In the genomic region with DNA sequence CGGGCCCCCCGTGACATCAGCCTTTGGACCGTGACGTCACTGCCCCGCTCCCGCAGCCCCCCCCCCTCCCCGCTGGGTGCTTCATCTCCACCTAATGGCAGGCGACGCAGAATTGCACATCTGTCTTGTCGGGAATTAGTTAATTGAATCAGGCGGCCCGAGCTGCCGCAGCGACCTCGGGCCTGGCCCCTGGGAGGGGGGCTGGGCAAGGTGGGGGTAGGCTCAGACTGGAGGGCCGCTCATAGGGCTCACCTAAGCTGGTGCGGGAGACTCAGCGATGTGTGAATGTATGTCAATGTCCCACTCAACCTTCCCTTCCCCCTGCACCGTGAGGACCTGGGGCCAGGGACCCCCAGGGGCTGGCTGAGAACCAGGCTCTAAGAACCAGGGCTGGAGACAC, we compare ENCODE assay signal across 13 mouse cellular contexts. TPM values are rescaled to one million over a fixed set of nuclear protein-coding genes. Genes with fewer than 3 reads are reported as not detected.
DNase-seq lines count a peak whose midpoint lies in the region; ATAC-seq lines count a peak whose summit lies in the region.
"Had no signal": no experiment of that assay in that cellular context is flagged by ENCODE, and none has a peak within 500 bp of the region (broad histone marks: within the 10 kb centered on the region; RNA-seq: fewer than 3 reads in every experiment).

No protein-coding gene starts in this region.

- no peak overlapping the region for H3K9ac ChIP-seq in kidney, embryonic 14.5 days (ENCODE audit: low read depth, low read length)
- H3K9ac ChIP-seq in embryonic facial prominence, embryonic 14.5 days (ENCODE audit: low read depth, low read length), result peak overlapping the region; percentile 32; the same call in 1 of the 2 replicates
- H3K9ac ChIP-seq in hindbrain, embryonic 16.5 days (ENCODE audit: low read depth, low read length), result 0 out of 2 replicates have a peak overlapping the region, but pooled peaks have one; percentile 8
- H3K9ac ChIP-seq in neural tube, embryonic 12.5 days, result 0 out of 2 replicates have a peak overlapping the region, but pooled peaks have one; percentile 26

- 0 out of 2 replicates have a peak overlapping the region, but pooled peaks have one; percentile 8 for H3K4me2 ChIP-seq in kidney, embryonic 14.5 days (replicated peaks; ENCODE audit: low read depth, low read length)
- peak overlapping the region; percentile 41 for H3K4me2 ChIP-seq in embryonic facial prominence, embryonic 14.5 days (ENCODE audit: low read depth, low read length)
- peak overlapping the region; percentile 30; the same call in 1 of the 2 replicates for H3K4me2 ChIP-seq in hindbrain, embryonic 16.5 days (ENCODE audit: low read length)
- peak overlapping the region; percentile 20; the same call in 1 of the 2 replicates for H3K4me2 ChIP-seq in neural tube, embryonic 12.5 days (replicated peaks)

- H3K27me3 ChIP-seq in kidney, embryonic 14.5 days (ENCODE audit: control insufficient read depth, insufficient read depth, low read length), result peaks cover 43% of the 10 kb centered on the region
- peaks cover 9% of the 10 kb centered on the region; the same call in 1 of the 2 replicates for H3K27me3 ChIP-seq in embryonic facial prominence, embryonic 14.5 days (replicated peaks; ENCODE audit: control insufficient read depth, insufficient read depth, low read length)
- H3K27me3 ChIP-seq in hindbrain, embryonic 16.5 days (replicated peaks; ENCODE audit: control insufficient read depth, insufficient read depth, low read length), result no peaks in the 10 kb centered on the region
- peaks cover 19% of the 10 kb centered on the region for H3K27me3 ChIP-seq in neural tube, embryonic 12.5 days (replicated peaks)

- no peak for ATAC-seq in kidney, embryonic 14.5 days (ENCODE audit: low FRiP score, low TSS enrichment)
- ATAC-seq in embryonic facial prominence, embryonic 14.5 days (ENCODE audit: low read depth), result no peak
- ATAC-seq in hindbrain, embryonic 16.5 days, result peak; percentile 35
- peak; percentile 23; the same call in 1 of the 2 replicates for ATAC-seq in neural tube, embryonic 12.5 days (ENCODE audit: low FRiP score, low read depth)
- ATAC-seq: lung, postnatal 0 days had no signal

- peaks cover 19% of the 10 kb centered on the region; the same call in 1 of the 2 replicates for H3K4me1 ChIP-seq in kidney, embryonic 14.5 days (ENCODE audit: control insufficient read depth, insufficient read depth, low read length)
- peaks cover 5% of the 10 kb centered on the region; the same call in 1 of the 2 replicates for H3K4me1 ChIP-seq in embryonic facial prominence, embryonic 14.5 days (ENCODE audit: control insufficient read depth, insufficient read depth, low read length)
- H3K4me1 ChIP-seq in hindbrain, embryonic 16.5 days (ENCODE audit: control insufficient read depth, insufficient read depth, low read depth, low read length), result peaks cover 18% of the 10 kb centered on the region
- H3K4me1 ChIP-seq in neural tube, embryonic 12.5 days, result peaks cover 25% of the 10 kb centered on the region

- H3K4me3 ChIP-seq in kidney, embryonic 14.5 days (ENCODE audit: low read length), result no peak overlapping the region
- no peak overlapping the region for H3K4me3 ChIP-seq in embryonic facial prominence, embryonic 14.5 days (ENCODE audit: low read depth, low read length)
- H3K4me3 ChIP-seq in hindbrain, embryonic 16.5 days (ENCODE audit: low read length), result no peak overlapping the region
- no peak overlapping the region for H3K4me3 ChIP-seq in neural tube, embryonic 12.5 days

- no peak for DNase-seq in kidney, adult 18-20 months
- no peak for DNase-seq in embryonic facial prominence, embryonic 14.5 days (ENCODE audit: low spot score)
- DNase-seq in right cerebral cortex, postnatal 10 days (ENCODE audit: low spot score in 2 of 2), result no peak
- no peak for DNase-seq in left cerebral cortex, adult 18-20 months (ENCODE audit: low spot score in 2 of 2)
- no peak for DNase-seq in lung, postnatal 4 days
- DNase-seq: cerebellum, postnatal 25 days; heart, adult 11 months; kidney, postnatal 14 days had no signal

- H3K27ac ChIP-seq in kidney, embryonic 14.5 days (ENCODE audit: low read depth, low read length), result no peak overlapping the region
- no peak overlapping the region for H3K27ac ChIP-seq in embryonic facial prominence, embryonic 14.5 days (replicated peaks; ENCODE audit: low read depth, low read length)
- H3K27ac ChIP-seq in hindbrain, embryonic 16.5 days (ENCODE audit: low read depth, low read length), result no peak overlapping the region
- H3K27ac ChIP-seq in neural tube, embryonic 12.5 days, result peak overlapping the region; percentile 58; the same call in 1 of the 2 replicates

- no peaks in the 10 kb centered on the region for H3K36me3 ChIP-seq in kidney, embryonic 14.5 days (ENCODE audit: control insufficient read depth, insufficient read depth, low read length)
- H3K36me3 ChIP-seq in embryonic facial prominence, embryonic 14.5 days (ENCODE audit: control insufficient read depth, insufficient read depth, low read length), result no peaks in the 10 kb centered on the region
- H3K36me3 ChIP-seq in hindbrain, embryonic 16.5 days (ENCODE audit: control insufficient read depth, insufficient read depth, low read length), result no peaks in the 10 kb centered on the region
- no peaks in the 10 kb centered on the region for H3K36me3 ChIP-seq in neural tube, embryonic 12.5 days

- WGBS in kidney, embryonic 14.5 days, result 11% methylated on average over 18 of the region's 19 CpGs
- WGBS in embryonic facial prominence, embryonic 14.5 days, result 10% methylated on average over 14 of the region's 19 CpGs
- 8% methylated on average over 19 of the region's 19 CpGs for WGBS in hindbrain, embryonic 16.5 days
- 11% methylated on average over 19 of the region's 19 CpGs for WGBS in neural tube, embryonic 12.5 days

- H3K9me3 ChIP-seq in kidney, embryonic 14.5 days (ENCODE audit: control insufficient read depth, low read length), result no peaks in the 10 kb centered on the region
- H3K9me3 ChIP-seq in embryonic facial prominence, embryonic 14.5 days (ENCODE audit: control insufficient read depth, low read length), result no peaks in the 10 kb centered on the region
- H3K9me3 ChIP-seq in hindbrain, embryonic 16.5 days (ENCODE audit: control insufficient read depth, low read length), result no peaks in the 10 kb centered on the region
- no peaks in the 10 kb centered on the region for H3K9me3 ChIP-seq in neural tube, embryonic 12.5 days

RNA-seq across cellular contexts. Expression of gene Prss56, which starts 12.7 kb away (rescaled TPM):
- polyA plus RNA-seq in kidney, embryonic 14.5 days (2014; fragmentation: Nextera tagmentation; extraction: Ambion mirVana), result not detected in 2 replicates
- polyA plus RNA-seq in embryonic facial prominence, embryonic 14.5 days (2014; fragmentation: Nextera tagmentation; extraction: Ambion mirVana), result 0.93 and 1.5 TPM in 2 replicates
- polyA plus RNA-seq in hindbrain, embryonic 16.5 days (2015; fragmentation: Nextera tagmentation; extraction: Ambion mirVana), result 2.1 and 2.6 TPM in 2 replicates
- 2.7 and 4.6 TPM in 2 replicates for polyA plus RNA-seq in neural tube, embryonic 12.5 days (2016; fragmentation: Nextera tagmentation; extraction: Ambion mirVana)
- total RNA-seq in left cerebral cortex, adult 18-20 months (2021), result 1 to 10 TPM in 1 of 2 experiments, under 1 TPM in 1; 0.61 to 2.1 TPM
- polyA plus RNA-seq: lung, postnatal 0 days had no signal

RNA-seq across cellular contexts. Expression of gene Ecel1, which starts 14.1 kb away (rescaled TPM):
- polyA plus RNA-seq in kidney, embryonic 14.5 days (2014; fragmentation: Nextera tagmentation; extraction: Ambion mirVana), result 0.11 and 0.20 TPM in 2 replicates
- 1.7 and 3.0 TPM in 2 replicates for polyA plus RNA-seq in embryonic facial prominence, embryonic 14.5 days (2014; fragmentation: Nextera tagmentation; extraction: Ambion mirVana)
- 34.9 and 40.2 TPM in 2 replicates for polyA plus RNA-seq in hindbrain, embryonic 16.5 days (2015; fragmentation: Nextera tagmentation; extraction: Ambion mirVana)
- 65.3 and 70.1 TPM in 2 replicates for polyA plus RNA-seq in neural tube, embryonic 12.5 days (2016; fragmentation: Nextera tagmentation; extraction: Ambion mirVana)
- total RNA-seq in left cerebral cortex, adult 18-20 months (2021), result 10 to 100 TPM; 11.1 to 13.4 TPM

RNA-seq across cellular contexts. Expression of gene Chrnd, which starts 19.9 kb away (rescaled TPM):
- 0.13 and 0.62 TPM in 2 replicates for polyA plus RNA-seq in kidney, embryonic 14.5 days (2014; fragmentation: Nextera tagmentation; extraction: Ambion mirVana)
- polyA plus RNA-seq in embryonic facial prominence, embryonic 14.5 days (2014; fragmentation: Nextera tagmentation; extraction: Ambion mirVana), result 11.5 and 12.5 TPM in 2 replicates
- polyA plus RNA-seq in hindbrain, embryonic 16.5 days (2015; fragmentation: Nextera tagmentation; extraction: Ambion mirVana), result 0.62 TPM in 1 of 2 replicates, not detected in the other
- 0.53 and 0.60 TPM in 2 replicates for polyA plus RNA-seq in neural tube, embryonic 12.5 days (2016; fragmentation: Nextera tagmentation; extraction: Ambion mirVana)
- not detected for total RNA-seq in left cerebral cortex, adult 18-20 months (2021)
- total RNA-seq: left cerebral cortex, postnatal 25 days had no signal
- polyA plus RNA-seq: lung, postnatal 0 days had no signal

RNA-seq across cellular contexts. Expression of gene Chrng, which starts 34.0 kb away (rescaled TPM):
- polyA plus RNA-seq in kidney, embryonic 14.5 days (2014; fragmentation: Nextera tagmentation; extraction: Ambion mirVana), result 0.30 and 0.34 TPM in 2 replicates
- 39.6 and 44.8 TPM in 2 replicates for polyA plus RNA-seq in embryonic facial prominence, embryonic 14.5 days (2014; fragmentation: Nextera tagmentation; extraction: Ambion mirVana)
- 0.96 TPM in 1 of 2 replicates, not detected in the other for polyA plus RNA-seq in hindbrain, embryonic 16.5 days (2015; fragmentation: Nextera tagmentation; extraction: Ambion mirVana)
- 2.0 and 3.2 TPM in 2 replicates for polyA plus RNA-seq in neural tube, embryonic 12.5 days (2016; fragmentation: Nextera tagmentation; extraction: Ambion mirVana)
- not detected for total RNA-seq in left cerebral cortex, adult 18-20 months (2021)
- total RNA-seq: left cerebral cortex, postnatal 25 days had no signal

RNA-seq across cellular contexts. Expression of gene Eif4e2, which starts 43.3 kb away (rescaled TPM):
- polyA plus RNA-seq in kidney, embryonic 14.5 days (2014; fragmentation: Nextera tagmentation; extraction: Ambion mirVana), result 122 and 150 TPM in 2 replicates
- polyA plus RNA-seq in embryonic facial prominence, embryonic 14.5 days (2014; fragmentation: Nextera tagmentation; extraction: Ambion mirVana), result 133 and 136 TPM in 2 replicates
- polyA plus RNA-seq in hindbrain, embryonic 16.5 days (2015; fragmentation: Nextera tagmentation; extraction: Ambion mirVana), result 79.3 and 88.1 TPM in 2 replicates
- 138 and 150 TPM in 2 replicates for polyA plus RNA-seq in neural tube, embryonic 12.5 days (2016; fragmentation: Nextera tagmentation; extraction: Ambion mirVana)
- 10 to 100 TPM; 57.5 to 58.6 TPM for total RNA-seq in left cerebral cortex, adult 18-20 months (2021)

Comparison
In these comparisons a context has a peak if more than half of its experiments do, and no peak if none do; other contexts are left out.
1. ATAC-seq: peak in hindbrain, embryonic 16.5 days (single experiment) and neural tube, embryonic 12.5 days (single experiment); none in kidney, embryonic 14.5 days (single experiment) and embryonic facial prominence, embryonic 14.5 days (single experiment).
2. Peak in every context shown above with its lines, with median percentiles within 50 percentile points of each other: H3K4me2 ChIP-seq.